Mouse (Mus musculus): ENCODE results near the gene Sema4f.

The Sema4f gene

DNA sequence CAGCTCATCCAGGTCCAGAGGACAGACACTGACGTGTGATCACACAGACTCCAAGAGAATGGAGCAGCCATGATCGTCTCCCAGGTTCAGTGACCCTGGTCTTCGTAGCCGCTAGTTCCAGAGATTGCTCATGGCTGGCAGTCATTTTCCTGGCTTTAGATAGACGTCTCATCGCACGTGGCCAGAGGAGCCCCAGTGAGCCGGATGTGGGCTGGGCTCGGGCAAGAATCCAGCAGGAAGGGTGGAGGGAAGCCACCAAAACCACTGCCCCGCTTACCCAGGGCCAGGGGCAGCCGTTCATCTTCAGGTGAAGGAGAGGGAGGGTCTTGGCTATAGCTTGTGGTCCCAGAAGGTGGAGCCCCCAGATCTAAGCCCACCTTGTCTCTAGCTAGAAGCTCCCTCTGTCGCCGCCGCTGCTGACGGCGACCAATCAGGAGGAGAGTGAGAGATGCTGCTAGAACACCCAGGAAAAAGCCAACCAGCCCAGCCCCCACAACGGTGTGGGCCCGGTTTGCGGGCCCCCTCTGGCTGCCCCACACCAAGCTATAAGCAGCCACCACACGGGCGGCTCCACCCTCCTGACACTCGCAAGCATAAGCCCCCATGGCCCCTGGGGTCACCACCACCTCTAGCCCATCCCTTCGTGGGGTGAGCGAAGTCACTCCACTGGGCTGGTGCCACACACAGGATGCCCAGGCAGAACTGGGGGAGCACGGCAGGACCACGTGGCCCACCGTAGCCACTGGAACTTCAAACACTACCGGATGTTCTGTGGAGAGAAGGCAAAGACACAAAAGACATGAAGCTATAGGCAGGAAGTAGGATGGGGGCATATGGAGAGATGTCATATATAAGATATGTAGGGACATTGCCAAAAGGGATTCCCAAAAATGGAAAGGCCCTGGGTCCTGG lies 26.0 kb downstream of the Sema4f start:
- DNase-seq = no peak

DNA sequence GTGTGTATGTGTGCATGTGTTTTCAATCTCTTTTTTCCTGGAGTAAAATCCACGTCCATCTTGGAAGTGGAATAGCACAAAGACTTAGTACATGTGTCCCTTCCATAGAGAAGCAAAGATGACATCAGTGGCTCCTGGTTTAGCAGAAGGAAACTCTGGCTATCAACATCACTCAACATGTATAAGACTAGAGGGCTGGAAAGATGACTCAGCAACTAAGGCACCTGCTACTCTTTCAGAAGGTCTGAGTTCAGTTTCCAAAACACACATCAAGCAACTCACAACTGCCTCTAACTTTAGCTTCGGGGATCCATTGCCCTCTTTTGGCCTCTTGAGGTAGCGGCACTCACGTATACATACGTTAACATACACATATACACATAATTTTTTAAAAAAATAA lies 28.3 kb downstream of the Sema4f start:
- DNase-seq = no peak

DNA sequence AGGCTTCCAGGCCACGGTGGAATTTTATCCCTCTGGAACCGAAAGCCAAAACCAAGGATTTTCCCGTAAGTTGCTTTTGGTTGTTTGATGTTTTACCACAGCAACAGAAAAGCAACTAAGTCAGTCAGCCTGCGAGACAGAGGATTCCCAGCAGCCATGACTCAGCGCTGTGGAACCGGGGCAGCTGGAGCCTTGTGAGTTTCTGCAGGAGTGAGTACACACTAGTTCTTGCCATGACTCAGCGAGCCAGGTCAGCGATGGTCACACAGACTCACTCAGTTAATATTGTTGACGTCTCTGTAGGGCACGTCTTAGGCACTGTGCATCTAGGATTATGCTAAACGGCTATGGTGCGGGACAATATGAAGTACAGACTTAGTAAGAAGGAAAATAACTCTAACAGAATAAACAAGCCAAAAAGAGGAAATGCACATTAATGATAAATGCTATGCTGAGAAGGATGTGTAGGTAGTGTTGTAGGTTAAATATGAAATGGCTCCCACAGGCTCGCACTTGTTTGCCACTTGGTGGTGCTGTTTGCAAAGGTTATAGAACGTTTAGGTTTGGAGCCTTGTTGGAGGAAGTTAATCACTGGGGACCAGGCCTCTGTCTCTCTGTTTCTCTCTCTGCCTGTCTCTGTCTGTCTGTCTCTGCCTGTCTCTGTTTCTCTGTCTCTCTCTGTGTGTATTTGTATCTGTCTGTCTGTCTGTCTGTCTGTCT lies 30.3 kb downstream of the Sema4f start:
- no peak for DNase-seq

DNA sequence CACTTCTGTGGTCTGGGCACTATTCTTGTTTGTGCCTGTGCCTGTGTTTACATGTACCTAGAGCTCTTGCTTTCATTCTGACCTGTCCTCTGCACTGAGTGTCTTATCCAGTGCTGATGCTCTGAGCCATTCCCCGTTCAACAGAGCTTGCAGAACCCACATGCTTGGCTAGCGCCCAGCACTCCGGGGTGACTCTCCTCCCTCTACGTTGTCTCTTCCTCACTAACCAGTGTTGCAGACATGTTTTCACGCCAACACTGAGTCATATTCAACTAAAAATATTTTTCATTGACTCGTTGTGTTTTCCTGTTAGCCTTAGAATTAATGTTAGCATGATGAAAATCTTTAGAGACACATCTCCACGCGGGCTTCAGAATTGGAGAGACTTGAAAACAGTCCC lies 31.5 kb downstream of the Sema4f start:
- no peak for DNase-seq

DNA sequence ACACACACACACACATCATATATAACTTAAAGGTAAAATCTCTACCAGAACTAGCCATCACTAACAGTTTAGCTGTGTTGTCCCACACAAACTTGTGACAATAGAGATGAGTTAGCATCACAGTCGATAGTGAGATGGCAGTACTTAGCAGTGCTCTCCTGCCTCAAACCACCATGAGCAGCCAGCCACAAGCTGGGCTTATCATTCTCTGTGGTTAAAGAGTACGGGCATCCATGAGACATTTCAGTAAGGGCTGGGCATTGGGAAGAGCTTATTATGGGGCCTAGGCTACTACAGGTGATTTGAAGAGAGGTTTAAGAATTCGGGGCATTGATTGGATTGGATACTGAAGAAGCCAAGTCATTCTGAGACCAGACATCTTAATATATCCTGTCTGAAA lies 32.6 kb downstream of the Sema4f start:
- no peak for DNase-seq

DNA sequence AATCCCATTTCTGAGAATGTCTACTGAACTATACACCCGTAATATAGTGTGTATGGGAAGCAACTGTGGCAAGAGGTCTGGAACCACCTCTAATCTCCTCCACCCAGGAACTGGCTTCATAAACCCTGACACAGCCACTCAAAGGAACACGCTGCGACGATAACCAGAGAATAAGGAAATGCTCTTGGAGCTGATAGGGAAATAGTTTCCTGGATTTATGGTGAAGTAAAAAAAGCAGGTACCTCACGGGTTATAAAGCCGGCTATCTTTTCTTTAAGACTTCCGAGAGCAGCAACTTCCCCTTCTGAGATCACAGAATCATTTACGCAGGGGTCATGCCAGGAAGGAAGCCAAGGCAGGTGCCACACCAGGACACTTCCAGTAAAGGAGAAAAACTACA lies 37.0 kb downstream of the Sema4f start:
- no peak for DNase-seq

DNA sequence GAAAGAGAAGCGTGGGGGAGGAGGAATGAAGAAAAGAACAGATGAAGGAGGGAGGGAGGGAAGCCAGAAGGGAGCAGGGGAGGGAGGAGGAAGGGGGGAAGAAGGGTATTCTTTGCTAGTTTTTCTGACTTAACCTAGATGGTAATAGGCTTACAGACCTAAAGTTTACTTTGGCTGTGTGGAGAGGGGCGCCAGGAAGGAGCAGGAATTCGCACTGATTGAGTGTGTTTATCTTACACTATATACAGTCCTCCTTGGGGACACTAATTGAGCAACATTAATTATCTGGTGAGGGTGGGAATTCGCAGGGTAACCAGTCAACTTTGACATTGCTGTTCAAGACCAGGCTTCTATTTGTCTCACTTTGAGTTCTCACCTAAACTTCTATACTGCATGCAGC lies 40.8 kb downstream of the Sema4f start:
- DNase-seq = no peak

DNA sequence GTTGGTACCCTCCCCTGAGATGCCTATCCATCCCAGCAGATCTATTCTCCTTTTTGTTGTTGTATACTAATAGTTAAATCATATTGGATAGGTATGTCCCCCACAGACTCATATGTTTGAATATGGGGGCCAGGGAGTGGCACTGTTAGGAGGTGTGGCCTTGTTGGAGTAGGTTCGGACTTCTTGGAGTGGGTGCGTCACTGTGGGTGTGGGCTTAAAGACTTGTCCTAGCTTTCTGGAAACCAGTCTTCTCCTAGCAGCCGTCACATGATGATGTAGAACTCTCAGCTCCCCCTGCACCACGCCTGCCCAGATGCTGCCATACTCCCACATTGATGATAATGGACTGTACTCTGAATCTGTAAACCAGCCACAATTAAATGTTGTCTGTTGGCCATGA lies 41.3 kb downstream of the Sema4f start:
- DNase-seq = no peak

DNA sequence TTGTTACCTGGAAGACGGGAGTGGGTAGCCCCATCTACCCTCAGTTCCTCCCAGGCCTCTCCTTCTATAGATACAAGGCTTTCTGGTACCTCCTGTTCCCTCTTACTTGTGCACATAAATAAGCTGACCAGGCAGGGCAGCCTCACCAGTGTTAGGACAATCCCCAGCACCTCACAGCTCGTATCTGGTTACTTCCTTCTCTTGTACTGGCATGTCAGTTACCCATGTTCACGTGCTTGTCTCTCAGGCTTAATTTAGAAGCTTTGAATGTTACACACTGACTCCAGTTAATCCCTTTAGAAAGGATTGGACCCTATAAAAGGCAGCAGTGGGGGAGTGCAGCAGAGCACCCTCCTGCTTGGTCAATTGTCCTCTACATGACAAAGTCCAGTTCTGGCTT lies 42.3 kb downstream of the Sema4f start:
- no peak for DNase-seq

DNA sequence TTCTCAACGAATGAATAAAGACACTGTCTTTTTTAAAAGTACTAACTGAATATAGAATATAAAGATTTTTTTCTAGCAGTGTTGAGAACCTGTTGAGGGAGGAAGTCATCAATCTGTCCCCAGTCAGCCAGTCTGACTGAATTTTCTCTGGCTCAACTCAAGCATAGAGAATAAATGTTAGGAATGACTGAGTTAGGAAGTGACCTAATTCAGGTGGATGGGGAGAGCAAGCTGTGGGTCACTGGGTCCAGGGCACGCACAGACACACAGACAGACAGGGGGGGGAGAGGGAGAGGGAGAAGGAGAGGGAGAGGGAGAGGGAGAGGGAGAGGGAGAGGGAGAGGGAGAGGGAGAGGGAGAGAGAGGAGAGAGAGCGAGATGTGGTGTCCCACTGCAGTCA lies 46.2 kb downstream of the Sema4f start:
- DNase-seq = no peak

DNA sequence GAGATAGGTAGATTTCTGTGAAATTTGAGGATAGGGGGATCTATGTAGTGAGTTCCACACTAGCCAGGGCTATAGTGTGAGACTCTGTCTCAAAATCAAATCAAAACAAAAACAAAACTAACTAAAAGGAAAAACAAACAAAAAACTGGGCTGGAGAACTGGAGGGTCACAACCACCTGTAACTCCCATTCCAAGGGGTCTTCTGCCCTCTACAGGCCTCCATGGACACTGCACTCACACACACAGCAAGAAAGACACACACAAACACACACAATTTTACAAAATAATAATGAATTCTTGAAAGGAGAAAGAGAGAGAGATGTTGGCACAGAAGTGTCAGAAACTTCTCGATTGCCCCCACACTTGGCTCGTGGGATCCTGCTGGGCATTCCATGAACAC lies 47.0 kb downstream of the Sema4f start:
- no peak for DNase-seq

DNA sequence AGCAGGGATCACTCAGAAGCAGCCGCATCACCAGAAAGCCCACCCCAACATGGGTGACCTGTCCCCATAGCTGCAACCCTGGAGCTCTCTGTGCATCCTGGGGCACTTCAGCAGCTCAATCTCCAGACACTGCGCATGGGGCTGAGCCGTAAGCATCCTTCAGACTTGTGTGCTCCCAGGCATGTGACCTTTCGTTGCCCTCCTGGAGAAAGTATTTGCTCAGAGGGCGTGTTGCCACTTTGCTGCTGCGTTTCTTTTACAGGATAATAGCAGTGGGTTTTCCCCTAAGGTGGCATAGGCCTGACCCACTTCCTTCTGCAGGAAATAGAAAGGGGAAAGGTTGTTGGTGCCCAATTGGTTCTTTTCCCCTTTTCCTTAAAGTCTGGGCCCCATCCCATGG lies 48.1 kb downstream of the Sema4f start:
- DNase-seq = no peak

DNA sequence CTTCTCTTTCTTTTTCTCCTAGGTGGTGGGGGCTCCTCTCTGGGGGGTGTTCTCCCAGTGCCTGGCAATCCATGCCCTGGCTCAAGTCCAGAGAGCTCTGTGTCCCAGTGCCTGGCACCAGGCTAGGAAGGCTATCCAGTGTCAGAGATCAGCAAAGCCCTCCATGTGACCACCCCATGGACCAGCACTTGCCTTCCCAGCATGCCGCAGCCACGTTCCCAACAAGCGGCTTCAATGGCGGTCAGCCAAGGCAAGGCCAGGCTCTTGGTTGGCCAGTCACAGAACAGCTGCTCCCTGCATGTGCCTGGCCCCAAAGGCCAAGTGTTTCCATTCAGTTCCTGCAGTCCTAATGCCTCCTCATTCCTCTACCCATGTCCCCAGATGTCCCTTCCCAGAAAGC lies 53.2 kb downstream of the Sema4f start:
- DNase-seq = no peak

DNA sequence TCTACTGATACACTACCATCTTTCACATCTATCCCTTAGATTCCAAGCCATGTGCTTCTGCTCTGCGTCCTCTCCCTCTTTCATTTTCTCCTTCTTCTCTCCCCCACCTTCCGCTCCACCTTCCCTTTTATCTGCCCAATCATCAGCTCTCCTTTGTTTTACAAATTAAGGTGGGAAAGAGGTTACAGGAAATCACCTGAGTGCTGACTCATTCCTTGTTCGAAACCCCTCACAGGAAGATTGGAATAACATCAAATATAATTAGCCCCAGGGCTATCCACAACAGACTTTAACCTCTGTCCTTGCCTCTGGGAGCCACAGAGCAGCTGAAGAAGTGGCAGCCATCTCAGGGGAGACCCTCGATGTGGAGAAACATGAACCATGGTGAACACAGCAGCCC lies 53.7 kb downstream of the Sema4f start:
- no peak for DNase-seq

DNA sequence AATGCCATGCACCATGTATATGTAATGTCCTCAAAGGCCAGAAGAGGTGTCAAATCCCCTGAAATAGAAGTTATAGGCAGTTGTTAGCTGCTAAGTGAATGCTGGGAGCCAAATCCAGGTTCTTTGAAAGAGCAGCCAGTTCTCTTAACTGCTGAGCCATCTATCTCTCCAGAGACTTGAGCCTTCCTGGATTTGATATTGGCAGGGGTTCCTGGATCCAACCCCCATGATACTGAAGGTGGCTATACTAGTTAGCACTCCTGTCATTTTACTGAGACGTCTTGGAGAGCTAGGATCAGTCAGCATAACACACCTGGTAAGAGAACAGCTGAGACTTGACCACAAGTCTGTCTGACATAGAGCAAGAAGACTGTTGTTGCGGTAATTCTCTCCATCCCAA lies 54.1 kb downstream of the Sema4f start:
- DNase-seq = no peak

DNA sequence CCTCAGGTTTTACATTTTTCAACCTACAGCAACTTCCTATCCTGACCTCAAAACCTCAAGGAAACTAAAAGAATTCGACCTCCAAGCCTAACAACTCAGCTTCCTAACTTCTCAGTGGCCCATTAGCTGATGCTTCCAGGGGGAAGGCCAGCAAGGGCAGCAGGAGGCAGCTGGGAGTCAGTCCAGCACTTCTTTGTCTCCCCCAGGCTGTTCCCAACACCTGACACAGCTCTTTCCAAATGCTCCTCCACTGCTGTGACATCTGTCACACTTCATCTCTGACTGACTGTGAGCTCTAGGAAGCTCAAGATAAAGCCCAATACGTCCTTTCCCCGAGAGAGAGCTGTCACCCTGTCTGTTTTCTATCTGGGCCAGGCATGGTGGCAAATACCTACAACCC lies 55.0 kb downstream of the Sema4f start:
- DNase-seq = no peak

DNA sequence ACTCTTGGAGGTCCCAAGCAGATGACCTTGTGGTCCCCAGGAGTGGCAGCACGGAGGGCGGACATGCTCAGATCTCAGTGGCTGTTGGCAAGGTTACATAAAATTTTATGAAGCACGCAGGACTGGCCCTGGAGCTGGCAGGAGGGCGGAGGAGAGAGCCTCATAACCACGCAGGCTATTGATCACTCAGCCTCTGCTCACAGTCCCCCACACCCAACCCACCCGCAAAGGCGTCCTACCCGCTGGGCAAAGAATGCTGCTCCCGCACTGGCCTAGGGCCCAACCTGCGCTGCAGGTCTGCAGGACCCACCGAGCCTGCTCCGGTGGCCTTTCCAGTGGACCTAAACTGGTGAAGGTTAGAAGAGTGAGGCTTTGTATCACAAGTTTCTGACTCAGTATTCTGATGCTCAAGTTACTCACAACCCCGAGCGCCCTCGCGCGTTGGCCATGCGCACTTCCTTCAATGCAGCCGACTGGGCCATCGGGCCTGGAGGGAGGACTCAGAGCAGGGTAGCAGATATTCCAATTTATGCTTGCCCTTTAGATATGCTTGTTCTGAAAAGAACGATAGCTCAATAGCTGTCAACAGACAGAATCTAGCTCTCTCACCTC lies 58.0 kb downstream of the Sema4f start:
- peak; percentile 24 for DNase-seq

DNA sequence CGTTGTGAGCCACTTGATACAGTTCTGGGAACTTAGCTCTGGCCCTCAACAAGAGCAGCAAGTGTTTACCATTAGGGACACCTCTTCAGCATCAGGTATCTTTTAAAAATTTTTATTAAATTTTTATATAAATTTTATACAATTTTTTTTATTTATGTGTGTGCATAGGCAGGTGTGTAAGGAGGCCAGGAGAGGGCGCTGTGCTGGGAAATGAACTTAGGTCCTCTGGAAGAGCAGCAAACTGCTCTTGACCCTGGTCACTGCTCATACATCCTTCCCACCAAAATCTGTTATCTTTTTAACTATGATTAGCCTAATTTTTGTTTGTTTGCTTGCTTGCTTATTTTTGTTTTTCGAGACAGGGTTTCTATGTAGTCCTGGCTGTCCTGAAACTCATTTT lies 58.8 kb downstream of the Sema4f start:
- DNase-seq = no peak

DNA sequence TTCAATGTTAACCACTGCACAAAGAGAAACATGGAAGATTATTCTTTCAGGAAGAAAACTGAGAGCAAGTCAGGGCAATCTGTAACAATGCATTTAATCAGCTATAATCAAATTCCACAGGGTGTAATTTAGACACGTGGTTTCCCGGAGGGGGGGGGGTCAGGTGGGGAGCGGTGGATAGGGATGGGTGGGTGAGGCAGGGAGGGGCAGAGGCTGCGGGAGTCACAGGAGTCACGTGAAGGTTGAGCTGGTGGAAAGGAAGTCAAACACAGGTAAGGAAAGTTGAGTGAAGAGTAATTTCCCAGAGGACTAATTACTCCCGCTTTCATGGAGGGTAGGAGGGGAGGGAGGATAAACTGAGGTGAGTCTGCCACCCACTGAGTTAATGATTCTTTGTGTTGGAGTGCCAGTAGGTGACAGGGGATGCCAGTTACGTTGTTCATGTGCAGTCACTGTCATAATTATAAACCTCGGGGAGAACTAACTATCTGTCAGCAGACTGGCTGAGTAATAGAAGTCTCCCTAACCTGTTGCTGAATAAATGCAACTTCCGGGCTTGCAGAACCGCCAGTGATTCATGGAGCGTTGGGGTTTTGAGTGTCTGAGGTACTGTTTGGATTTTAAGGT lies 60.0 kb downstream of the Sema4f start:
- no peak for DNase-seq

DNA sequence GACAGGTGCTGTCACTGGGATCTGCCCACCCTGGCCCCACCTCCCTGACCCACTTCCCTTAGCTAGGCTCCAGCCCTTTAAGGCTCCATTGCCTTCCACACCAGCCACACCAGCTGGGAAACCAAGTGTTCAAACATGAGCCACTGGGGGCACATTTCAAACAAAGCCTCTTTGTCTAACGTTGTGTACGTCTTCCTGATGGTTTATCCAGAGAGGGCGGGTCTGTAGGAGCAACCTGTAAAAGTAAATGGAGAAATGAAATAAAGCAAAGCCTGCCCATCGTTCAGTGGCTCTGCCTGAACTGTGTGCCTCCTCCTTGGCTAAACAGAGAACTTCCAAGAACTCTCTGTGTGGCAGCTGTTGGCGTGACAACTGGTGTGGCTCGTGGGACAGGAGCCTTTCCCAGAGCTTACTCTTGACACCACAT lies 64.0 kb downstream of the Sema4f start:
- DNase-seq = no peak

DNA sequence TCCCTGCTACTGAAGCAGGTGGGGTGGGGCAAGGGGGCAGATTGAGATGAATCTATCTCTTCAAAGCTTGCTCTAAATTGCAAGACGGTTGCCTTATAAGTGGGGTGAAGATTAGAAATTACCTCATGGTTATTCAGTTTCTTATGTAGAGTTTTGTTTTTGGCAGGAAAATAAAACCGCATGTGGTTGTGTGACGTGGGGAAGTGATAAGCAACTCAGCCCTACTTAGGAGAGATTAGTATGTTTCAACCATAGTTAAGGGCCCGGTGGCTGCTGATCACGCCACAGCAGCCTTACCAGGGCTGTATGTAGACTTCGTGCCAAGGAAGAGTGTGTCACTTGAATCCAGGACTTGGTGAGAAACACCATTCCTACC lies 67.2 kb downstream of the Sema4f start:
- no peak for DNase-seq

DNA sequence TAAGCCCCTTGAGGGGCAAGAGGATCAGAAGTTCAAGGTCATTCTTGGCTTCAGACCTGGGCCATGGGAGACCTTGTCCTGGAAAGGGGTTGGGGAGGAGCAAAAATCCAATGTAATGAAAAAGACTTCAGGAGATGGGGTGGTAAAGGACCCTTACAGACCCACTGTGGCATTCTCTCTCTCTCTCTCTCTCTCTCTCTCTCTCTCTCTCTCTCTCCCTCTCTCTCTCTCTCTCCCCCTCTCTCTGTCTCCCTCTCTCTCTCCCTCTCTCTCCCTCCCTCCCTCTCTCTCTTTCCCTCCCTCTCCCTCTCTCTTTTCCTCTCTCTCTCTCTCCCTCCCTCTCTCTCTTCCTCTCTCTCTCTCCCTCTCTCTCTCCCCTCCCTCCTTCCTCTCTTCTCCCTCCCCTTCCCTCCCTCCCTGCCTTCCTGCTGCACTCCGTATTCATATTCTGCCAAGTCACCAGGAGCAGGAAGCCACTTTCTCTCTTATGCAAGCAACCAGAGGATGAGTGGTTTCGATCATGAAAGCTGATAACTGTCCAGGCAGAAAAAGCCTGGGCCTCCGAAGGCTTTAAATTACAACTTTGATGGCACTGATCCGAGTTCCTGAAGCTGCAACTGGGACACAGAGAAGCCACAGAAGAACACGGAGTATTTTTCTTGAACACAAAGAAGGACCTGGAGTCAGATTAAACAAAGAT lies 67.8 kb downstream of the Sema4f start:
- no peak for DNase-seq

DNA sequence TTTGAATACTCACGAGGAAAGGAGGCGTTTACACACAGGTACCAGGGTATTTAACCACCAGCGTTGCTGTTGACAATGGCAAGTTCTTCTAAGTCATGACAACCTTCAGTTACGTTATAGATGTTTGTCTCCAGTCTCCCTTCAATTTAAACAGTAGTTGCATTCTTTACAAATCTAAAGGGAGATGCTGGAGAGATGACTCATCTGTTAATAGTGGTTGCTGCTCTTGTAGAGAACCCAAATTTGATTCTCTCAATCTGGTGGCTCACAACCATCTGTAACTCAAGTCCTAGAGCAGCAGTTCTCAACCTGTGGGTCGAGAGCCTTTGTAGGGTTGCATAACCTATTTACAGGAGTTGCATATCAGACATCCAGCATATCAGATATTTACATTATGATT lies 71.1 kb downstream of the Sema4f start:
- DNase-seq = no peak

Data from layer of hippocampus, adult 9-11 months (tissue).